In genomic region chr5:112077097-112077496, GRCm38 (mm10) we compare ENCODE assay signal across 13 mouse cellular contexts.
DNase-seq lines count a peak whose midpoint lies in the region; ATAC-seq and TF ChIP-seq lines count a peak whose summit lies in the region.
"Had no signal": no experiment of that assay in that cellular context is flagged by ENCODE, and none has a peak within 500 bp of the region (broad histone marks: within the 10 kb centered on the region; RNA-seq: fewer than 3 reads in every experiment).

No protein-coding gene starts in this region.

- H3K27me3 ChIP-seq in embryonic facial prominence, embryonic 11.5 days (ENCODE audit: control insufficient read depth, insufficient read depth, low read length), result no peaks in the 10 kb centered on the region
- H3K27me3 ChIP-seq in embryonic facial prominence, embryonic 10.5 days (replicated peaks; ENCODE audit: low read depth, poor library complexity, severe bottlenecking), result no peaks in the 10 kb centered on the region
- H3K27me3 ChIP-seq in E14TG2a.4 (ENCODE audit: insufficient read depth, low read length), result peaks cover 30% of the 10 kb centered on the region
- H3K27me3 ChIP-seq in hindbrain, postnatal 0 days (ENCODE audit: insufficient read depth, low read length), result no peaks in the 10 kb centered on the region
- H3K27me3 ChIP-seq: hindbrain, embryonic 15.5 days had no signal

- WGBS in embryonic facial prominence, embryonic 11.5 days, result 51% methylated on average over 14 of the region's 14 CpGs
- WGBS in embryonic facial prominence, embryonic 10.5 days, result 46% methylated on average over 14 of the region's 14 CpGs
- WGBS in hindbrain, postnatal 0 days, result 24% methylated on average over 14 of the region's 14 CpGs

- no peaks in the 10 kb centered on the region for H3K36me3 ChIP-seq in embryonic facial prominence, embryonic 11.5 days (replicated peaks; ENCODE audit: control insufficient read depth, insufficient read depth, low read depth, low read length)
- H3K36me3 ChIP-seq in embryonic facial prominence, embryonic 10.5 days (replicated peaks), result no peaks in the 10 kb centered on the region
- H3K36me3 ChIP-seq in E14TG2a.4 (ENCODE audit: insufficient read depth, low read length), result no peaks in the 10 kb centered on the region
- no peaks in the 10 kb centered on the region for H3K36me3 ChIP-seq in hindbrain, postnatal 0 days (ENCODE audit: insufficient read depth, low read length)
- H3K36me3 ChIP-seq: embryonic facial prominence, embryonic 15.5 days; hindbrain, embryonic 15.5 days had no signal

- no peak for DNase-seq in embryonic facial prominence, embryonic 11.5 days (ENCODE audit: low spot score)
- DNase-seq in embryonic facial prominence, embryonic 10.5 days (ENCODE audit: low spot score), result no peak
- DNase-seq in embryo, embryonic 11 days, result peak; percentile 25
- peak; percentile 5 for DNase-seq in hindbrain, postnatal 0 days (ENCODE audit: low spot score)
- DNase-seq in cerebellum, adult 11 months, result no peak
- no peak for DNase-seq in right cerebral cortex, postnatal 36 days (ENCODE audit: low spot score in 2 of 2)
- DNase-seq: cerebellum, adult 8-10 months had no signal

- ATAC-seq in embryonic facial prominence, embryonic 11.5 days (replicated peaks; ENCODE audit: insufficient number of reproducible peaks, low FRiP score, low TSS enrichment, low read depth), result peak; percentile 62; the same call in 1 of the 2 replicates
- no peak for ATAC-seq in hindbrain, postnatal 0 days
- ATAC-seq in monocyte, adult 5-6 weeks (replicated peaks; ENCODE audit: insufficient number of reproducible peaks, low FRiP score, low TSS enrichment, poor library complexity, severe bottlenecking), result no peak

- no peaks in the 10 kb centered on the region for H3K4me1 ChIP-seq in embryonic facial prominence, embryonic 11.5 days (ENCODE audit: control insufficient read depth, insufficient read depth, low read length)
- H3K4me1 ChIP-seq in embryonic facial prominence, embryonic 10.5 days, result peaks cover 11% of the 10 kb centered on the region
- peaks cover 27% of the 10 kb centered on the region for H3K4me1 ChIP-seq in E14TG2a.4 (replicated peaks; ENCODE audit: low read depth, low read length)
- no peaks in the 10 kb centered on the region for H3K4me1 ChIP-seq in hindbrain, postnatal 0 days (ENCODE audit: insufficient read depth, low read length)
- H3K4me1 ChIP-seq: embryonic facial prominence, embryonic 15.5 days had no signal

- H3K4me2 ChIP-seq in embryonic facial prominence, embryonic 11.5 days (ENCODE audit: low read depth, low read length), result no peak overlapping the region
- H3K4me2 ChIP-seq in hindbrain, postnatal 0 days (ENCODE audit: low read depth, low read length), result no peak overlapping the region
- H3K4me2 ChIP-seq: embryonic facial prominence, embryonic 15.5 days; heart, embryonic 11.5 days; hindbrain, embryonic 15.5 days had no signal

- no peak for TF ChIP-seq CTCF in E14TG2a.4 (conservative IDR thresholded peaks at IDR 0.05; ENCODE audit: low read length)
- no peak for TF ChIP-seq CTCF in hindbrain, postnatal 0 days (IDR thresholded peaks at IDR 0.05; ENCODE audit: low read depth)

- no peak overlapping the region for H3K27ac ChIP-seq in embryonic facial prominence, embryonic 11.5 days (replicated peaks; ENCODE audit: low read depth, low read length)
- no peak overlapping the region for H3K27ac ChIP-seq in embryonic facial prominence, embryonic 10.5 days (replicated peaks)
- no peak overlapping the region for H3K27ac ChIP-seq in hindbrain, postnatal 0 days
- H3K27ac ChIP-seq: embryonic facial prominence, embryonic 15.5 days; hindbrain, embryonic 15.5 days; layer of hippocampus, adult 2 months had no signal

- H3K4me3 ChIP-seq in embryonic facial prominence, embryonic 11.5 days (ENCODE audit: low read depth, low read length), result no peak overlapping the region
- H3K4me3 ChIP-seq in embryonic facial prominence, embryonic 10.5 days, result no peak overlapping the region
- H3K4me3 ChIP-seq in E14TG2a.4 (replicated peaks; ENCODE audit: low read length), result peak overlapping the region; percentile 48
- H3K4me3 ChIP-seq in hindbrain, postnatal 0 days (ENCODE audit: low read length), result no peak overlapping the region
- H3K4me3 ChIP-seq: embryonic facial prominence, embryonic 15.5 days; hindbrain, embryonic 15.5 days; layer of hippocampus, adult 2 months had no signal

- no peak overlapping the region for H3K9ac ChIP-seq in embryonic facial prominence, embryonic 11.5 days (replicated peaks; ENCODE audit: low read length)
- no peak overlapping the region for H3K9ac ChIP-seq in hindbrain, postnatal 0 days (replicated peaks; ENCODE audit: low read length)
- H3K9ac ChIP-seq: embryonic facial prominence, embryonic 15.5 days; hindbrain, embryonic 15.5 days had no signal

- no peaks in the 10 kb centered on the region for H3K9me3 ChIP-seq in embryonic facial prominence, embryonic 11.5 days (replicated peaks; ENCODE audit: control insufficient read depth, low read length)
- no peaks in the 10 kb centered on the region for H3K9me3 ChIP-seq in embryonic facial prominence, embryonic 10.5 days
- no peaks in the 10 kb centered on the region for H3K9me3 ChIP-seq in E14TG2a.4 (ENCODE audit: low read length)
- no peaks in the 10 kb centered on the region for H3K9me3 ChIP-seq in hindbrain, postnatal 0 days (ENCODE audit: low read length)
- H3K9me3 ChIP-seq: embryonic facial prominence, embryonic 15.5 days; hindbrain, embryonic 15.5 days had no signal

Comparison
In these comparisons a context has a peak if more than half of its experiments do, and no peak if none do; other contexts are left out.
1. DNase-seq: peak in embryo, embryonic 11 days (single experiment) and hindbrain, postnatal 0 days (single experiment); none in embryonic facial prominence, embryonic 11.5 days (single experiment), embryonic facial prominence, embryonic 10.5 days (single experiment), cerebellum, adult 11 months (single experiment) and right cerebral cortex, postnatal 36 days (0 of 2).